Mouse (Mus musculus) forebrain, embryonic 13.5 days (tissue): ENCODE data around the gene Sdr42e1. TPM values are rescaled to one million over a fixed set of nuclear protein-coding genes. Genes with fewer than 3 reads are reported as not detected.

Source experiments
- ATAC-seq: fragments of 200-750 bp; cut with Nextera tagmentation; 2 replicates; pipeline ENCODE4 v1.8.0; 2017
- H3K27ac ChIP-seq: fragments of 300-500 bp; sonication (generic); 2 replicates; pipeline ENCODE4 v1.5.1; 2015; ENCODE audit warnings: inconsistent platforms, mild to moderate bottlenecking, moderate library complexity
- H3K27me3 ChIP-seq: fragments of 300-500 bp; sonication (generic); 2 replicates; pipeline ENCODE4 v1.6.1; 2015; ENCODE audit warnings: mild to moderate bottlenecking, inconsistent platforms
- H3K36me3 ChIP-seq: fragments of 300-500 bp; sonication (generic); 2 replicates; pipeline ENCODE4 v1.6.1; 2015; ENCODE audit warnings: mild to moderate bottlenecking, inconsistent platforms; ENCODE audit not compliant: poor library complexity, severe bottlenecking
- H3K4me1 ChIP-seq: fragments of 300-500 bp; sonication (generic); 2 replicates; pipeline ENCODE4 v1.6.1; 2015; ENCODE audit warnings: inconsistent platforms
- H3K4me2 ChIP-seq: fragments of 300-500 bp; sonication (generic); 2 replicates; pipeline ENCODE4 v1.6.1; 2015; ENCODE audit warnings: inconsistent platforms, mild to moderate bottlenecking, moderate library complexity
- H3K4me3 ChIP-seq: fragments of 300-500 bp; sonication (generic); 2 replicates; pipeline ENCODE4 v1.5.1; 2015; ENCODE audit warnings: mild to moderate bottlenecking, inconsistent platforms
- H3K9ac ChIP-seq: fragments of 300-500 bp; sonication (generic); 2 replicates; pipeline ENCODE4 v1.6.1; 2015; ENCODE audit warnings: mild to moderate bottlenecking, inconsistent platforms
- H3K9me3 ChIP-seq: fragments of 300-500 bp; sonication (generic); replicated peaks from 2 replicates; pipeline ENCODE4 v1.6.1; 2016; ENCODE audit warnings: inconsistent platforms
- WGBS: fragments of 180-500 bp; shearing (Covaris S2); methylation state at CpG from one replicate; pipeline ENCODE4 v1.1.7; 2015; 5-methylcytosine and 5-hydroxymethylcytosine counted together
- polyA plus RNA-seq: library from polyadenylated mRNA; unstranded; fragments of >200 nt; fragmentation: Nextera tagmentation; extraction: Ambion mirVana; gene quantifications from 2 replicates; pipeline ENCODE4 v1.2.1, GENCODE M21; 2015

Gene Sdr42e1
- polyA plus RNA-seq, result 0.83 and 0.90 TPM in 2 replicates

DNA sequence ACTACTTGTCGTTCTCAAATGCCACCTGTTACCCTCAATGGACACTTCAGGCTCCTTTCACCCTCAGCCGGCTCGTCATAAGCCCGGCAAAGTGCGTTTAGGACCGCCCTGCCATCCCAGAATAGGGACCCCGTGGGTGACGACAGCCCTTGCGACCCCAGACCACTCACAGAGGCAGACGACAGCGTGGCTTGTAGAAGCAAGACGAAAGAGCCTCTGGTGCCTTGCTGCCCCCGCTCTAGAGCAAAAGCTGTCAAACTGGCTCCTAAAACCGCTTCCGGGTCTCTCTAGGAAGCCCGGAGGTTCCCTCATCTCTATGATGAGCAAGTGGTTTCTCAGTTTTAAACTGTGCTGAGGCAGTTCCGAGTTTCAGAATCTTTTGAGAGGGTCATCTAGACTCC lies at the start of gene Sdr42e1:
Gene Sdr42e1 (minus strand): TSS at position 260 of the 401 bp plus-strand sequence.
- no peaks in the 10 kb centered on the region for H3K36me3 ChIP-seq
- ATAC-seq, result no peak
- 17% methylated on average over 17 of the region's 17 CpGs for WGBS
- H3K4me1 ChIP-seq, result peaks cover 9% of the 10 kb centered on the region
- H3K9ac ChIP-seq, result peak within 1 kb of the TSS; percentile 64
- H3K9me3 ChIP-seq, result no peaks in the 10 kb centered on the region
- no peak within 1 kb of the TSS for H3K27ac ChIP-seq
- H3K4me2 ChIP-seq, result peak within 1 kb of the TSS; percentile 67
- no peaks in the 10 kb centered on the region for H3K27me3 ChIP-seq
- H3K4me3 ChIP-seq, result peak within 1 kb of the TSS; percentile 46

DNA sequence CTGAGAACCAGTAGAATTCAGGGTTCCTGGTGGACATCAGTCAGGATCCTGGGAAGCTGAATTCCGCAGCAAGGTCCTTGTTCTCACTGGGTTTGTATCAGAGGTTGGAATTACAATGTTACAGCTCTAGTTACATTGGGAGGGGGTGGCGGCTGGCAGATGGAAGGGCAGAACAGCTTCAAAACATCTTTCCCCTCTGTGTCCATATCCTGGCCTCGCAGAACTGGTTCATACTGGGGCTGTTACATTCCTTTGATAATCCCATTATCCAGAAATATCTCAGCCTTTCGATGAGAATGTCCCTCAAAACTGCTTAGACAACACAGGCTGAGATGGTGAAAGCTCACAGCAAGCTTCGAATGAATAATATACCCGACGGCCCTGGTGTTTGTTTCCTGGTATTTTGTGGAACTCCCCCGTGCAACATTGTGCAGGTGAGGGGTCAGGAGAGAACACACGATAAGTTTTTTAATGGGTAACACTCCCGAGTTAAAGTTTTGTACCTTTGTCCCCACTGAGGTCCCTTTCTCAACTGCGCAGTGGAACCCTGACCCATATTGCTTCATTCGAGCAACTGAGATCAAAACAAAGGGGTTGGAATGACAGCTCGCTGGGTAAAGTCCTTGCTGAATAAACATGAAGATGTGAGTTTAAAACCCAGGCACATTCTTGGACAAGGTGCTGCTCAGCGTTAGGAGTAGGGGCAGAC lies 44.8 kb upstream of the Sdr42e1 start:
- no peak overlapping the region for H3K4me3 ChIP-seq
- H3K27me3 ChIP-seq, result no peaks in the 10 kb centered on the region
- no peak for ATAC-seq
- H3K36me3 ChIP-seq, result no peaks in the 10 kb centered on the region
- no peak overlapping the region for H3K27ac ChIP-seq
- H3K4me2 ChIP-seq, result no peak overlapping the region
- no peaks in the 10 kb centered on the region for H3K4me1 ChIP-seq
- 80% methylated on average over 14 of the region's 14 CpGs for WGBS
- H3K9me3 ChIP-seq, result 0 out of 2 replicates have a peak, but pooled peaks cover 3% of the 10 kb centered on the region
- H3K9ac ChIP-seq, result no peak overlapping the region

DNA sequence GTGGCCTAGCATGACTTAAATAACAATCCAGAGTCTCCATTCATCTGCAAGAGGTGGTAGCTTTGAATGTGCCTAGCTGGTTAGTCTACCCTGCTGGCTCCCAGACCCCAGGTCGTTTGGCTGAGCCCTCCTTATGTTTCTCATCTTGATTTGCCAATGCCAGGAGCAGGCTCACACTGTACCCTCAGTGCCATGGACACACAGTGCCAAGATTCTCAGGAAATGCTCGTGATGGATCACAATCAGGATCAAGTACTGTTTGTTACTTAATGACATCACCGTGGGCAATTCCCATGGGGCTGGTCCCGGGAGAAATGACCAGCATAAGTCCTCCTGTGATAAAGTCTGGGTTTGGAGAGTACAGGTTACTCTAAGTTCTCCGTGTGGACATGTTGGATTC lies 42.4 kb upstream of the Sdr42e1 start:
- no peak for ATAC-seq
- Histone ChIP-seq H3K9ac (no peak overlapping the region), H3K4me2 (no peak overlapping the region), H3K27me3 (no peaks in the 10 kb centered on the region), H3K4me1 (peaks cover 5% of the 10 kb centered on the region; the same call in 1 of the 2 replicates), H3K4me3 (no peak overlapping the region), H3K9me3 (0 out of 2 replicates have a peak, but pooled peaks cover 3% of the 10 kb centered on the region), H3K36me3 (no peaks in the 10 kb centered on the region), H3K27ac (no peak overlapping the region)
- 81% methylated on average over 5 of the region's 5 CpGs for WGBS

DNA sequence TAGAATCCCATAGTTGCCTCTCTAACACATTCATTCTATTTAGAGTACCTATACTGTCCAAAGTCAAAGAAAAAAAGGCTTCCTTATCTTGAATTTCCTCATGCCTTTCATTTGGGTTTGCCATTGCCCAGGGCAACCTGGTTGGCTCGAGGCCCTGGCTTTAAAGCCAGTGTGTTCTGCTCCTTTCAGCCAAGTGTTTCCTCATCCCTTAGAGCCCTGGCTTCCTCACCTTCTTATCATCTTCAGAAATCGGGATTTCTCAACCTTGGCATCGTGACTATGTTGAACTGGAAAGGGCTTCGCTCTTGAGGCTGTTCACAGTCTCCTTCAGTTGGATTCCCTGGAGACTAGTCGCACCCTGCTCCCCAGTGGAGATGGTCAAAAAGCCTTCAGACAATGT lies 41.1 kb upstream of the Sdr42e1 start:
- H3K4me3 ChIP-seq, result no peak overlapping the region
- H3K27me3 ChIP-seq, result no peaks in the 10 kb centered on the region
- H3K9ac ChIP-seq, result no peak overlapping the region
- peaks cover 5% of the 10 kb centered on the region; the same call in 1 of the 2 replicates for H3K4me1 ChIP-seq
- ATAC-seq, result no peak
- WGBS, result 87% methylated on average over 5 of the region's 5 CpGs
- H3K9me3 ChIP-seq, result 0 out of 2 replicates have a peak, but pooled peaks cover 3% of the 10 kb centered on the region
- H3K27ac ChIP-seq, result no peak overlapping the region
- H3K36me3 ChIP-seq, result no peaks in the 10 kb centered on the region
- H3K4me2 ChIP-seq, result no peak overlapping the region

DNA sequence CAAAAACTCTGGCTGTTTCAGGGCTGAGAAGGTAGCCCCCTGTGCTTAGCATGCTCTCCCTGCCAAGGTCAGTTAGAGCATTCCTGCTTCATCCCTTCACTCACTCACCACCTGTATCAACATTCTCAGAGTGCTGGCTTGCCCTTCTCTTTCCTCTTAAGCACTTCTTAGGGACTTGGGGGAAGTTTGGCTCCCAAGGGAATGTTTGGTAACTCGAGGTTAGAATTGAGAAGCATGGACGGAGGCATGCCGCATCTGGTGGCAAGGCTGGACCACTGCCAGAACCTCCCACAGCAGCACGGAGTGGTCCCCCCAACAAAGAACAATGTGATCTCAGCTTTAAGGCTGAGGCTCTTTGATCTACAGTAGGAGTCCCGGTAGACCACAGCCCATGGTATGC lies 38.7 kb upstream of the Sdr42e1 start:
- Histone ChIP-seq H3K4me3 (no peak overlapping the region), H3K4me1 (peaks cover 5% of the 10 kb centered on the region; the same call in 1 of the 2 replicates), H3K27me3 (no peaks in the 10 kb centered on the region), H3K27ac (no peak overlapping the region), H3K9me3 (0 out of 2 replicates have a peak, but pooled peaks cover 3% of the 10 kb centered on the region), H3K4me2 (no peak overlapping the region), H3K36me3 (no peaks in the 10 kb centered on the region), H3K9ac (no peak overlapping the region)
- no peak for ATAC-seq
- 30% methylated on average over 5 of the region's 5 CpGs for whole genome bisulfite sequencing

DNA sequence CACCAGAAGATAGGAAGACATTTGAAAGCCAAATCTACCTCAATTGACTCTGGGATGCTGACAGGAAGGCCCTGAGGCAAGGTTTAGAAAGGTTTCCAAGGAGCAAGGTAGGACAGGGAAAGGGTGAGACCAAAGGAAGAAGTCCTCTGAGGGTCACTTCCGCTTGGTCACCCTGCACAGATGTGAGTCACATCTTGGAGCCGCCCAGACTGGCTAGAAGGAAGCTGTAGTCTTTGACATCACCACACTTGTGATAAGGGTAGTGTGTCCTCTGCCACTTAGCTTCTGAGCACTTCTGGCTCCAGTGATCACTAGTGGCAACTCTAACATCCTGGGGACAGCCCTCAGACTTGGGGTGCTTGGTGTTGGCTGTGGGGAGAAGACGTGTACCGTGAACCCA lies 32.7 kb upstream of the Sdr42e1 start:
- no peak overlapping the region for H3K4me3 ChIP-seq
- H3K9me3 ChIP-seq, result no peaks in the 10 kb centered on the region
- H3K27ac ChIP-seq, result no peak overlapping the region
- H3K36me3 ChIP-seq, result no peaks in the 10 kb centered on the region
- ATAC-seq, result no peak
- WGBS, result 94% methylated on average over 4 of the region's 4 CpGs
- H3K4me2 ChIP-seq, result no peak overlapping the region
- H3K27me3 ChIP-seq, result no peaks in the 10 kb centered on the region
- peaks cover 19% of the 10 kb centered on the region for H3K4me1 ChIP-seq
- H3K9ac ChIP-seq, result no peak overlapping the region

DNA sequence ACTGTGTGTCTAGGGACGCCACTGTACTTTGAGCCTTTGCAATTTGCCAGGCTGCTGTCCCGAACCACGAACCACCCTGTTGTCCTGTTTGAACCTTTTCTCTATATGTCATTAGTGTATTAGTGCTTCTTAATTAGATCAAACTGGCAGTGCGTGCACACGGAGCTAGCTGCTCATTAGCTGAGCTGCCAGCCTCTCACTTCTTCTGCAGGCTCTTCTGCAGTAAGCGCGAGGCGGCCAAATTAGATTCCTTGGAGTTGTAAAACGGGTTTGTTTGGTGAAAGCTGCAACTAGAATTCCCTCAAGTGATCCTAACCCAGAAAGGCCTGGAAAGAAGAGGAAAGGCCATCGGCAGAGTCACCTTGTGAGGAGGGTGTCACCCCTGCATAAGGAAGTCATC lies 29.2 kb upstream of the Sdr42e1 start:
- Histone ChIP-seq H3K4me2 (no peak overlapping the region), H3K36me3 (no peaks in the 10 kb centered on the region), H3K9ac (no peak overlapping the region), H3K4me3 (no peak overlapping the region), H3K27ac (no peak overlapping the region), H3K27me3 (no peaks in the 10 kb centered on the region), H3K9me3 (no peaks in the 10 kb centered on the region), H3K4me1 (peaks cover 19% of the 10 kb centered on the region)
- peak; percentile 43; the same call in 1 of the 2 replicates for ATAC-seq
- WGBS, result 18% methylated on average over 10 of the region's 10 CpGs

DNA sequence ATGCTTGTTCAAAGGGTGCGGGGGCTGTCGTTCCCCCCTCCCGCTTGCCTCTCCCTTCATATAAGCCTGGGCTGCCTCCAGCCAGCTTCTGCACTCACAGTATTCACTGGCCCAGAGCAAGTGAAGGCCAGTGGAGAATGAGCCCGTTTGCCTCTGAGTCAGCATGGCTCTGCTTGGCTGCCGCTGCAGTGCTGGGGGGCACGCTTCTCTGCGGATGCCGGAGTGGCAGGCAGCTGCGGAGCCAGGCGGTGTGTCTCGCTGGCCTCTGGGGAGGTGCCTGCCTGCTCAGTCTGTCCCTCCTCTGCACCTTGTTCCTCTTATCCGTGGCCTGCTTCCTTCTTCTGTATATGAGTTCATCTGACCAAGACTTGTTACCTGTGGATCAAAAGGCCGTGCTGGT lies 28.4 kb upstream of the Sdr42e1 start, which contains the start of gene Hsd17b2:
Gene Hsd17b2 (plus strand): TSS at position 46 of the 400 bp plus-strand sequence.
- 42% methylated on average over 13 of the region's 13 CpGs for WGBS
- Histone ChIP-seq H3K4me3 (no peak within 1 kb of the TSS), H3K27me3 (no peaks in the 10 kb centered on the region), H3K9ac (peak within 1 kb of the TSS; percentile 43; the same call in 1 of the 2 replicates), H3K9me3 (no peaks in the 10 kb centered on the region), H3K36me3 (no peaks in the 10 kb centered on the region), H3K4me1 (peaks cover 19% of the 10 kb centered on the region), H3K27ac (no peak within 1 kb of the TSS), H3K4me2 (no peak within 1 kb of the TSS)
- no peak for ATAC-seq

DNA sequence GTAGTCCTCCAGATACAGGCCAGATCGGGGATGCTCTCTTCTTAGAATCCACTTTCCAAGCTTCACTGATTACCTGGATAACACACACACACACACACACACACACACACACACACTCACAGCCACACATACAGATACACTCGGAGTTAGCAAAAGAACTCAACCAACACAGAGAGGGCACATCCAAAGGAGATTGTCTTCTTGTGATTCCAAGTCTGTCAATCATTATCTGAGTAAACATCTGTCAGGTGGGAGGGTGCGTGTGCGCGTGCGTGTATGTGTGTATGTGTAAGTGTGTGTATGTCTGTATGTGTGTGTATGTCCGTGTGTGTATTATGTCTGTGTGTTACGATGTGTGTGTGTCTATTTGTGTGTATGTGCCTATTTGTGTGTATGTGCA lies 27.8 kb upstream of the Sdr42e1 start:
- H3K4me2 ChIP-seq, result no peak overlapping the region
- H3K27ac ChIP-seq, result no peak overlapping the region
- H3K36me3 ChIP-seq, result no peaks in the 10 kb centered on the region
- H3K4me3 ChIP-seq, result no peak overlapping the region
- no peak overlapping the region for H3K9ac ChIP-seq
- no peaks in the 10 kb centered on the region for H3K27me3 ChIP-seq
- no peak for ATAC-seq
- 90% methylated on average over 8 of the region's 8 CpGs for WGBS
- no peaks in the 10 kb centered on the region for H3K9me3 ChIP-seq
- peaks cover 19% of the 10 kb centered on the region for H3K4me1 ChIP-seq

DNA sequence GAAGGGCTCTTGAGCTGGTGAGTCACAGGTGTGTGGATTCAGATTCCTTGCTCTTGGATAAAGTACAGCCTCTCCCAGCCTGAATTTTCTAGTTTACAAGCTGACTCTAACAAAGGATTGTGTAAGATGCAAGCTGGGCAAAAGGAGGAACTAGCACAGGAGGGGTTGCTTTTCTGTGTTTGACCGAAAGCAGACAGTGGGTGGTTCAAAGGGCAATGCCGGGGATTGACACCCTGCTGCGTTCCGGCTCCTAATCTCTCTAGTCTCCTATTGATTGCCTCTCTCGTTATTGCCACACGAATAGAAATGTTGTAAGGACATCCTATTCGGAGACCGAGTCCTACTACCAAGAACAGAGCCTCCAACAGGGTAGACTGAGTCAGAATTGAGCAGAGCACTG lies 27.2 kb upstream of the Sdr42e1 start:
- no peak for ATAC-seq
- Histone ChIP-seq H3K9me3 (no peaks in the 10 kb centered on the region), H3K36me3 (no peaks in the 10 kb centered on the region), H3K9ac (no peak overlapping the region), H3K27ac (no peak overlapping the region), H3K27me3 (no peaks in the 10 kb centered on the region), H3K4me3 (no peak overlapping the region), H3K4me2 (no peak overlapping the region), H3K4me1 (peaks cover 19% of the 10 kb centered on the region)
- 9% methylated on average over 8 of the region's 8 CpGs for WGBS

DNA sequence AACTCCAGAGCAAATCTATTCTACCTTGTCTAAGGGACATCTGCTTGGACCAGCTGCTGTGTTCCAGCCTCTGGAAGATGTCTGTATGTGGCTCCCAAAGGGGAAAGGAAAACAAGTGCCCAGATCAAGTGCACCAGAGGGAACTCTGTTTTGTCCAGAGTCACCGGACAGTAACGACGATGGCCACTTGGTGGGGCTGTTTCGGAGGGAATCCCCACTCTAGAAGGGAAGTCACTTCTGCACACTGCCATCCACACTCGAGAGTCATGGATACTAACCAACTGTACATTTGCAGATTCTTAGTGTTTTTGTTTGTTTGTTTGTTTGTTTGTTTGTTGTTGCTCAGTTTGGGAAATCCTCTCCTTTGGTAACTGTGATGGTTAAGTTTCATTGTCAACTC lies 23.8 kb upstream of the Sdr42e1 start:
- Histone ChIP-seq H3K27me3 (no peaks in the 10 kb centered on the region), H3K9me3 (no peaks in the 10 kb centered on the region), H3K4me2 (no peak overlapping the region), H3K27ac (no peak overlapping the region), H3K4me3 (no peak overlapping the region), H3K9ac (no peak overlapping the region), H3K4me1 (peaks cover 6% of the 10 kb centered on the region), H3K36me3 (no peaks in the 10 kb centered on the region)
- ATAC-seq, result no peak
- 43% methylated on average over 5 of the region's 5 CpGs for WGBS

DNA sequence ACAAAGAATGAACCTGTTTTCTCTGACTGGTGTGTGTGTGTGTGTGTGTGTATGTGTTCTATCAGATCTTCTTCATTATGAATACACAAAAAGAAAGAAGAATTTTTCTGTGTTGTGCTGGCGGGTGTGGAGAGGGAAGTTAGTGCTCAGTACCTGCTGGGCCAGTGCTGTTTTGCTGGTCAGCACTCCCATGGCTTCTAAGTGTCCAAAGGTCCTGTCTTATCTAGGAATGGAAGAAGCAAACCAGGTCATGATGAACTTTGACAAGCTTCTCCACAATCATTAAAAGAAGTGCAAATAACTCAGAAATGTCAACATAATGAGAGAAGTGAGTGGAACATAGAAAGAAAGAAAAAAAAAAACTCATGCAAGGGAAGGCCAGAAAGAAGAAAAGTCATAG lies 22.1 kb upstream of the Sdr42e1 start:
- H3K4me2 ChIP-seq, result no peak overlapping the region
- 92% methylated on average over 1 of the region's 1 CpGs for WGBS

DNA sequence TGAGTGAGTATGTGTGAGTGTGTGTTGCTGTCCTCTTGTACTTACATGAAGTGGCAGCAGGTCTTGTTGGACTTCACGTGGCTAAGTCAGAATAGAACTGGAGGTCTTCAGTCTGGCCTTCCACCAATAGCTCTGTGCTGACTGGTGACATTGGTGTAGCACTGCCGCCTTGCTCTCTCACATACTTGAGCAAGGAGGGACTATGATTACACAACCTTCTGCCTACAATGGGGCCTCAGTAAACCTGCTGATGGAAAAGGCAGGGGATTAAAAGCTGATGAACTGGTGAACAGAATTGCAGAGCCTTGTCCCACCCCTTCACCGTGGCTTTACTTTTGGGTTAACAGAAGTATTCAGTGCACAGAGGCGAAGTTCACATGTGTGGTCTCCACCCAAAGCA lies 18.6 kb upstream of the Sdr42e1 start:
- no peak overlapping the region for H3K4me2 ChIP-seq
- no peaks in the 10 kb centered on the region for H3K27me3 ChIP-seq
- H3K4me3 ChIP-seq, result no peak overlapping the region
- H3K9me3 ChIP-seq, result no peaks in the 10 kb centered on the region
- no peaks in the 10 kb centered on the region for H3K4me1 ChIP-seq
- no peaks in the 10 kb centered on the region for H3K36me3 ChIP-seq
- no peak overlapping the region for H3K27ac ChIP-seq
- ATAC-seq, result no peak
- no peak overlapping the region for H3K9ac ChIP-seq
- 89% methylated on average over 4 of the region's 4 CpGs for WGBS

More for the DNA sequence above, 22.1 kb upstream of the Sdr42e1 start:
- Histone ChIP-seq H3K27me3 (no peaks in the 10 kb centered on the region), H3K4me1 (no peaks in the 10 kb centered on the region), H3K36me3 (no peaks in the 10 kb centered on the region), H3K9ac (no peak overlapping the region), H3K9me3 (no peaks in the 10 kb centered on the region), H3K4me3 (no peak overlapping the region), H3K27ac (no peak overlapping the region)
- ATAC-seq, result no peak
